16 mouse cellular contexts compared by ENCODE assay signal in the genomic region with DNA sequence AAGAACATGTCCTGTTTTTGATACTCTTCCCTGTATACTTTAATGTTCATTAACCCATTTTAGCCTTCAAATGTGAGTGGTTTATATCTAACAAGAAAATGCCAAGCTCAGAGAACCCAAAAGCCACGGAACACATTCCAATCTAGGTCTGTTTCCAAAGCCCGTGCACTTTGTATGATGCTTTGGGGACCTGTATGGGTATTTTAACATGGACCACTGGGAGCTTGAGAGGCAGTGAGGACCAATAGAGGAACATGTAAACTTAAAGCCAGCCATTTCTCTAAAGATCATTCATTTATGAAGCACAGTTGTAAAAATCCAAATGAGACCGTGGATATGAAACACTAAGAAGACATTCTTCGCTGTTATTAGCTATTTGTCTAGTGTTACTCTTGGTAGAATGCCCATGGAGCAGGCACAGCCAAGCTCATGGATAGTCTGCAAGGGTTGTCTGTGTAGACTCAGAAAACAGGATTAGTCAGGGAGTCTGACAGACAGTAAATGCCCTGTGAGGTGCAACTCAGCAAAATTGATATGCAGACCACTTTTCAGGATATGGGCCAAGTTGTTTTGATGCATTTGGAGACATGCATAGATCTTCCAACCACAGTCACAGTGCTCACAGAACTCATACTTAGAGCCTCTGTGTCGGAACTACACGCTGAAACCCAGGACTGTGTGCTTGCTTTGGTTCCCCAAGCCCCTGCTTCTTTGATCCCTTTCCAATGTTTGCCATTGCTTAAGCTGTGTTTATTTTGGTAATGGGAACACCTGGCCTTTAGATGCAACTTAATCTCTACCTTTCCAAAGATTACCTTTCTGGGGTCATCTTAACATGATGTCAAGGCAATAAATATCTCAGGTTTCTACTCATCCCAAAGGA.
"Had no signal": no experiment of that assay in that cellular context is flagged by ENCODE, and none has a peak within 500 bp of the region (broad histone marks: within the 10 kb centered on the region; RNA-seq: fewer than 3 reads in every experiment).

No protein-coding gene starts in this region.

- H3K4me3 ChIP-seq: megakaryocyte, embryonic 14.5 days; midbrain, embryonic 15.5 days; neural tube, embryonic 12.5 days had no signal

- DNase-seq: kidney, adult 8-10 months; kidney, postnatal 25 days; layer of hippocampus, adult 9-11 months; liver; lung, adult 2 months; right cerebral cortex, postnatal 4 days; spleen, adult 18-20 months; thymus, adult 18-20 months; thymus, postnatal 14 days had no signal

- H3K4me2 ChIP-seq: midbrain, embryonic 11.5 days; midbrain, embryonic 15.5 days; neural tube, embryonic 12.5 days had no signal

- H3K9me3 ChIP-seq: megakaryocyte, embryonic 14.5 days; midbrain, embryonic 15.5 days; neural tube, embryonic 12.5 days had no signal

- H3K9ac ChIP-seq: midbrain, embryonic 15.5 days; neural tube, embryonic 12.5 days had no signal

- H3K36me3 ChIP-seq: midbrain, embryonic 15.5 days; neural tube, embryonic 12.5 days had no signal

- ATAC-seq: intestine, postnatal 0 days; lung, postnatal 0 days; midbrain, embryonic 15.5 days had no signal

- H3K4me1 ChIP-seq: midbrain, embryonic 15.5 days; neural tube, embryonic 12.5 days had no signal

- H3K27ac ChIP-seq: macrophage; midbrain, embryonic 15.5 days; neural tube, embryonic 12.5 days had no signal

- H3K27me3 ChIP-seq: megakaryocyte, embryonic 14.5 days; midbrain, embryonic 15.5 days; neural tube, embryonic 12.5 days had no signal
